Mouse (Mus musculus) thymus, adult 18-20 months (tissue): ENCODE data around the gene Kif13a.

Source experiments
- DNase-seq, 2 experiments: peaks; one replicate each; pipeline ENCODE4 v3.0.0; 2022; ENCODE audit warnings: mixed read lengths in 2 of 2

Gene Kif13a

GRCm38 (mm10) chr13:46929719-46930658 is at the start of gene Kif13a:
Gene Kif13a, minus strand, starts transcription at chr13:46929867.
- peak; percentile 41 to 43 for DNase-seq

- no peak for DNase-seq
Measured at GRCm38 (mm10) chr13:46976532-46976931, 46.9 kb upstream of the Kif13a start.

- no peak for DNase-seq
Measured at GRCm38 (mm10) chr13:46975930-46976329, 46.3 kb upstream of the Kif13a start.

GRCm38 (mm10) chr13:46975031-46975551 is 45.4 kb upstream of the Kif13a start:
- DNase-seq = no peak

- DNase-seq = no peak
Measured at GRCm38 (mm10) chr13:46970286-46970945, 40.7 kb upstream of the Kif13a start.

- DNase-seq = no peak
Measured at GRCm38 (mm10) chr13:46968626-46969025, 39.0 kb upstream of the Kif13a start.

GRCm38 (mm10) chr13:46967308-46967707 is 37.6 kb upstream of the Kif13a start:
- no peak for DNase-seq

GRCm38 (mm10) chr13:46960878-46961474 is 31.3 kb upstream of the Kif13a start:
- no peak for DNase-seq

- no peak for DNase-seq
Measured at GRCm38 (mm10) chr13:46959139-46959538, 29.5 kb upstream of the Kif13a start.

GRCm38 (mm10) chr13:46951212-46951611 is 21.5 kb upstream of the Kif13a start:
- no peak for DNase-seq

GRCm38 (mm10) chr13:46949741-46950140 is 20.1 kb upstream of the Kif13a start:
- no peak for DNase-seq

GRCm38 (mm10) chr13:46948027-46948426 is 18.4 kb upstream of the Kif13a start:
- DNase-seq = no peak

GRCm38 (mm10) chr13:46946041-46946440 is 16.4 kb upstream of the Kif13a start:
- DNase-seq = no peak

- DNase-seq = no peak
Measured at GRCm38 (mm10) chr13:46945256-46945655, 15.6 kb upstream of the Kif13a start.

GRCm38 (mm10) chr13:46943294-46943693 is 13.6 kb upstream of the Kif13a start:
- DNase-seq = no peak

- no peak for DNase-seq
Measured at GRCm38 (mm10) chr13:46934116-46934515, 4.4 kb upstream of the Kif13a start.

GRCm38 (mm10) chr13:46932846-46933245 is 3.2 kb upstream of the Kif13a start:
- DNase-seq = no peak

GRCm38 (mm10) chr13:46932049-46932448 is 2.4 kb upstream of the Kif13a start:
- DNase-seq = no peak

GRCm38 (mm10) chr13:46930659-46931046 is 986 bp upstream of the Kif13a start:
- peak; percentile 8 to 29 for DNase-seq

GRCm38 (mm10) chr13:46928961-46929691 is 541 bp downstream of the Kif13a start:
- peak; percentile 5 to 6 for DNase-seq

GRCm38 (mm10) chr13:46928404-46928803 is 1.3 kb downstream of the Kif13a start:
- DNase-seq = no peak

- DNase-seq = no peak
Measured at GRCm38 (mm10) chr13:46925671-46926070, 4.0 kb downstream of the Kif13a start.

- no peak for DNase-seq
Measured at GRCm38 (mm10) chr13:46921559-46921958, 8.1 kb downstream of the Kif13a start.
